Mouse (Mus musculus) A20 (cell line): Measurements from ENCODE around the gene Orm2.
A peak's percentile ranks its signal among the peaks of the same experiment; 100 is the strongest.

Experiments used
- DNase-seq: peaks from one replicate; pipeline ENCODE4 v3.0.0-alpha.2; 2011; ENCODE audit warnings: low read depth, low spot score

Orm2 gene

GRCm38 (mm10) chr4:63377483-63377882 lies 15.2 kb downstream of the Orm2 start:
- no peak for DNase-seq

GRCm38 (mm10) chr4:63382676-63383369 lies 20.6 kb downstream of the Orm2 start:
- DNase-seq, result no peak

- DNase-seq, result no peak
Observed at GRCm38 (mm10) chr4:63383474-63383873, 21.2 kb downstream of the Orm2 start.

GRCm38 (mm10) chr4:63384262-63384661 lies 22.0 kb downstream of the Orm2 start:
- DNase-seq, result no peak

- DNase-seq, result no peak
Observed at GRCm38 (mm10) chr4:63385253-63385652, 23.0 kb downstream of the Orm2 start.

- peak; percentile 88 for DNase-seq
Observed at GRCm38 (mm10) chr4:63385784-63386183, 23.5 kb downstream of the Orm2 start.

GRCm38 (mm10) chr4:63388029-63388428 lies 25.8 kb downstream of the Orm2 start:
- DNase-seq, result no peak

- peak; percentile 30 for DNase-seq
Observed at GRCm38 (mm10) chr4:63389121-63389886, 27.1 kb downstream of the Orm2 start.

- DNase-seq, result peak; percentile 55
Observed at GRCm38 (mm10) chr4:63389887-63390528, 27.8 kb downstream of the Orm2 start.

- DNase-seq, result no peak
Observed at GRCm38 (mm10) chr4:63391322-63391721, 29.1 kb downstream of the Orm2 start.

- DNase-seq, result no peak
Observed at GRCm38 (mm10) chr4:63397981-63398537, 35.8 kb downstream of the Orm2 start.

- peak; percentile 86 for DNase-seq
Observed at GRCm38 (mm10) chr4:63398854-63399609, 36.8 kb downstream of the Orm2 start.

- DNase-seq, result no peak
Observed at GRCm38 (mm10) chr4:63399691-63400270, 37.5 kb downstream of the Orm2 start.

- DNase-seq, result peak; percentile 86
Observed at GRCm38 (mm10) chr4:63400541-63401306, 38.5 kb downstream of the Orm2 start.

- no peak for DNase-seq
Observed at GRCm38 (mm10) chr4:63401620-63402019, 39.4 kb downstream of the Orm2 start.

- peak; percentile 73 for DNase-seq
Observed at GRCm38 (mm10) chr4:63402056-63402455, 39.8 kb downstream of the Orm2 start.

GRCm38 (mm10) chr4:63402558-63402957 lies 40.3 kb downstream of the Orm2 start:
- peak; percentile 70 for DNase-seq

GRCm38 (mm10) chr4:63403040-63403959 lies 41.1 kb downstream of the Orm2 start, which contains the start of gene Akna:
TSS of gene Akna (minus strand) at chr4:63403354.
- DNase-seq, result peak; percentile 91

- DNase-seq, result peak; percentile 79
Observed at GRCm38 (mm10) chr4:63404205-63404604, 42.0 kb downstream of the Orm2 start.
